Mouse (Mus musculus) kidney, postnatal 10 days (tissue): ENCODE data around the gene Srrm2.

Source experiments
- DNase-seq: peaks from one replicate; pipeline ENCODE4 v3.0.0; 2021; ENCODE audit warnings: mixed read lengths

Srrm2 gene

GRCm38 (mm10) chr17:23790269-23791078 lies at the start of gene Srrm2:
Gene Srrm2, plus strand, starts transcription at chr17:23790532.
- DNase-seq = peak; percentile 82

- DNase-seq = no peak
These were observed 49.7 kb upstream of the Srrm2 start, which contains the start of gene Paqr4 for GRCm38 (mm10) chr17:23740598-23741021. Gene Paqr4, minus strand, starts transcription at chr17:23740867.

DNA sequence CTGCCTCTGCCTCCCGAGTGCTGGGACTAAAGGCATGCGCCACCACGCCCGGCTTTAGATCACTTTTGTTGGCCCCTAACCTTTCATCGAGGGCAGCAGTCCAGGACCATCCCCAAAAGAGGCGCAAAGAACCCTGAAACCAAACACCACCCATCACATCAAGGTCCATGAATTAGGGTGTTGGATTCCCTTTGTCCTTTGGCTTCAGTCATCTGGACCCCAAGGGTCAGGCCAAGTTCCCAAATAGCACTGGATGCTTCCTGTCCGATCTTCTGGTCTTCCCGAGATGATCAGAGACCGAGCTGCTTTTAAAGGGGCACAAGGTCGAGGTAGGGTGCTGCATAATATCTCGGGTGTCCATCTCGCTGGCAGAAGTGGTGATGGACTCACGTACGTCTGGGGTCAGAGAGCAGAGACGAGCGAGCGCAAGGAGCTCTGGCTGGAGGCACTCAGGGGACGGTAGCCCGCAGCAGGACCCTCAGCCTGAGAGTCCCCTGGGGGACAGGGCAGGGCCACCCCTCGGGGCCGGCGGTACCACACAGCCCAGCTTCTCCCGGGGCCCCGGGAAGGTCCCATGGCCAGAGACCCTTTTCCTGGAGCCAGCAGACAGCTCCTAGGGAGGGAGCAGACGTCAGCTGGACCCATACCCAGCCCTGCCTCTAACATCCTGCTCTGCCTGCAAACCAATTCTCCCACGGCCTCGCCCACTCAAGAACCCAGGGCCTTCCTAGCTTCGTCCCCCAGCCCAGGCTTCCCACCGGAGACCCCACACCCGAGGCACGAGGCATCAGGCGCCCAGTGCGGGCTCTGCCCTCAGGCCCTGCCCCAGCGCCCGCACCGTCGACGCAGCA lies 48.7 kb upstream of the Srrm2 start:
- no peak for DNase-seq

DNA sequence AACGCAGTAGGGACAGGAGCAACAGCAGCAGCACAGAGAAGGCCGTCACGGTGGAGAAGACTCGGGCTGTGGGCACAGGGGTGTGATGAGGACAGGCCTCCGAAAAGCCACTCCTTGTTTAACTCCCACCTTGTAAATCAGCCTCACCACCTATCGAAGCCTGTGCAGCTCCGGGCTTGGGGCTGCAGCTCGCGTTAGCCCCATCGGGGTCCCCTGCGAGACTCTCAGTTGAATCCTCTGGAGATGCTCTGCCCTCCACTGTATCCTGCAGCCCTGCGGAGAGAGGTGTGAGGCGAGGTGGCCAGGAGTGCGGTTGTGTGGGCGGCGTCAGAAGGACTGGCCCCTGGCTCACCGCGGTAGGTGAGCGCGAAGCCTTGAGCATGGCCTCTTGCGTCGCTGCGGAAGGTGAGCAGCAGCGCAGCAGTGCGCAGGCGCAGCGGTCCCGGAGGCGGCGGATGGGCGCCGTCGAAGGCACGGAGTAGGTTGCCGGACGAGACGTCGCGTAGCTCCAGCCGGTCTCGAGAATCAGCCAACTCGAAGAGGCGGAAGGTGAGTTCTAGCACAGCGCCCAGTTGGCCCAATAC lies 48.0 kb upstream of the Srrm2 start:
- peak; percentile 55 for DNase-seq

- no peak for DNase-seq
These were observed 47.4 kb upstream of the Srrm2 start for GRCm38 (mm10) chr17:23742941-23743340.

GRCm38 (mm10) chr17:23744076-23744475 lies 46.3 kb upstream of the Srrm2 start:
- DNase-seq = no peak

DNA sequence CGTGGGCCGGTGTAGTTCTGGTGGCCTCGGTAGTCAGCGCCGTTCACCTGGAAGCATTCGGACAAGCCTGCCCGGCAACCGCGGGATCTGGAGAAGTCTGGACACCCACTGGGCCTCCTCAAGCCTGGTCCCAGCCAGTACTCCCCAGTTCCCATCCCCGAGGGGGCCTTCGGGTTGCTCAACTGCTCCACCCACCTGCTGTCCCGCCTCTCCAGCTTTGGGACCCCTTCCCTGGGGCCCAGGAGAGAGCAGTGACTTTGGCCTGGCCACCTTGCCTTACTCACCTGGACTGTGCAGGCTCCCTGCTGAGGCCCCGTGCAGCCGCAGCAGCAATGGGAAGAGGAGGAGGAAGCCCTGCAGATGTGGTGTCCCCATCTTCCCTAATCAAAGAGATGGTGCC lies 45.7 kb upstream of the Srrm2 start:
- no peak for DNase-seq

DNA sequence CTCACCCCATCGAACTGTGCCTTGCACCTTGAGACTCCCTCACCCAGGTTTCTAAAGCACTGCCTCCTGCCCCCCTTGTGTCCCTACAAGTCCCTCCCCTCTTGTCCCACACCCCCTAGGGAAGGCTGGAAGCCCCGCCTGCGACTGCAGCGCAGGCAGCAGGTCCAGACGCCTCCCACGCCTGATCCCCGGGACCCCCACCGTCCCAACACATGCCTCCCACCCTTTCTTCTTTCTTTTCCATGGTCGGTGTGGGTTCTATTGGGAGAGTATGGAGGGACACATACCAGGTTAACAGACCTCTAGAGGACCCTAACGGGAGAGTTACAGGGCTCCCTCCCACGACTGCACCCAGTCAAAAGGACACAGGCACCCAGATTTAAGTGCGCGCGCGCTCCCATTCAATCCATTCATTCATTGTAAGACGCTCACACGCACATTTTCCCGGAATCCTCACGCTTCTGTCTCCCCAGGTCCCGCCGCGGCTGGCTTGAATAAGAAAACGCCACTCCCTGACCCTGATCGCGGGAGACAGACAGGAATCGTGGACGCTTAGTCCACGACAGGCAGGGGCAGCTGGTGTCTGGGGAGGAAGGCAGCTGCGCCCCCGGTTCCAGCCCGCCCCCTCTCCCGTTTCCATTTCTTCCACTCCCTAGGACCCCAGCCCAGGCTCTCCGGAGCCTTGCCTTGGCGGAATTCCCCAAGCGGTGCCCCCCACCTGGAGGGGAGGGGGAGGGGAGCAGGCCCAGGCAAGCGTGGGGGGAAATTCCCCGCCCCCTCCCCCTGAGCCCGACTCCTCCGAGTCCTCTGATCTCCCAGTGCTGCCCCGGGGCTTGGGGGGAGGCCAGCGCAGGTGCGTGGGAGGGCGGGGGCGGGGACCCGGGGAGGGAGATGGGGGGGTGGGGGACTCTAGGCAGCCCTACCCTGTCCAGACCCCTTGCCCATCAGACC lies 44.8 kb upstream of the Srrm2 start, which contains the start of gene Kremen2:
Gene Kremen2 (minus strand): TSS at position 533 of the 951 bp plus-strand sequence.
- no peak for DNase-seq

GRCm38 (mm10) chr17:23746311-23746710 lies 44.0 kb upstream of the Srrm2 start:
- DNase-seq = no peak

DNA sequence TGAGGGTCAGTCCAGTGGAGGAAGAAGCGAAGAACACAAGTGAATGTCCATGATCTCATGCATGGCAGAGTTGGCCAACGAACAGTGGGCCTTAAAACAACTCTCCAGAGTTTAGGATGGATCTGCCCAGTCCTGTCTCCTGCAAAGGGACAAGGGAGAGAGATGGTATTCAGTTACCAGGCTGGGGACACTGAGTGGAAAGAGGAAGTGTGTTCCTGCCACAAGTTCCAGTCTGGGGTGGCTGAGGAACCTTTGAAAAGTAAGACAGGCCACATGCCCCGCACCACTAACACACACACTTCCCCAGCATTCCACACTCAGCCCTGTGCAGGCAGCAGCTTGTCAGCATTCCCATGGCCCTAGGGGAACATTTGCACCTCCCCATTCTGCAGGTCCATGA lies 43.6 kb upstream of the Srrm2 start:
- no peak for DNase-seq

GRCm38 (mm10) chr17:23747471-23747870 lies 42.9 kb upstream of the Srrm2 start:
- DNase-seq = no peak

- no peak for DNase-seq
These were observed 42.3 kb upstream of the Srrm2 start for GRCm38 (mm10) chr17:23748026-23748425.

DNA sequence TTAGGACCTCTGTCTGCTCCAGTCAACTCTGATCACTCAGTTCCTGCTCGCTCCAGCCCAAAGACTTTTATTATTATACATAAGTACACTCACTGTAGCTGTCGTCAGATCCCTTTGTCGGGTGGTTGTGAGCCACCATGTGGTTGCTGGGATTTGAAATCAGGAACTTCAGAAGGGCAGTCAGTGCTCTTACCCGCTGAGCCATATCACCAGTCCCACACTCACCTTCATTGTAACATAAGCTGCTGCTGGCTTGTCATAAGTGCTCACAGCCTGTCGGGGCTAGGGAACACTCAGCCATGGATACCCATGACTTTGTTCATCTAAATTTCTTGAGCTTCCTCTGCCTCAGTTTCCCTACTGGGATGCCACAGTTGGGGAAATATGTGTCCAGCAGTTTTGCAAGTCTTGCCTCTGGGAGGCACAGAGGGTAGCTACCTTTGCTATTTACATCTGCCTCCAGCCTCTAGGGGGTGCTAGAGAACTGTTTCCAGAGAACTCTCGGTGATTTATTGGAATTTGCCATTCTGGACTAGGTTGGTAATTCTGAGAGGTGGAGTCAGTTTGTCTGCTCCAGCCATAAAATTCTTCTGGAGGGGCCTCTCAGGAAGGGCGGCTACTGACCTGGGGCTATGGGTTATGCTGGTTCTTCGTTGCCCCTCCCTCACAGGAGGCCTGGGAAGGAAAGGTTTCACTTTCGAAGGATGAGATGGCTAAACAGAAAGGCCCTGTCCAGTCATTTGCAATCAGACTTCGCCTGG lies 41.5 kb upstream of the Srrm2 start:
- DNase-seq = peak; percentile 84

DNA sequence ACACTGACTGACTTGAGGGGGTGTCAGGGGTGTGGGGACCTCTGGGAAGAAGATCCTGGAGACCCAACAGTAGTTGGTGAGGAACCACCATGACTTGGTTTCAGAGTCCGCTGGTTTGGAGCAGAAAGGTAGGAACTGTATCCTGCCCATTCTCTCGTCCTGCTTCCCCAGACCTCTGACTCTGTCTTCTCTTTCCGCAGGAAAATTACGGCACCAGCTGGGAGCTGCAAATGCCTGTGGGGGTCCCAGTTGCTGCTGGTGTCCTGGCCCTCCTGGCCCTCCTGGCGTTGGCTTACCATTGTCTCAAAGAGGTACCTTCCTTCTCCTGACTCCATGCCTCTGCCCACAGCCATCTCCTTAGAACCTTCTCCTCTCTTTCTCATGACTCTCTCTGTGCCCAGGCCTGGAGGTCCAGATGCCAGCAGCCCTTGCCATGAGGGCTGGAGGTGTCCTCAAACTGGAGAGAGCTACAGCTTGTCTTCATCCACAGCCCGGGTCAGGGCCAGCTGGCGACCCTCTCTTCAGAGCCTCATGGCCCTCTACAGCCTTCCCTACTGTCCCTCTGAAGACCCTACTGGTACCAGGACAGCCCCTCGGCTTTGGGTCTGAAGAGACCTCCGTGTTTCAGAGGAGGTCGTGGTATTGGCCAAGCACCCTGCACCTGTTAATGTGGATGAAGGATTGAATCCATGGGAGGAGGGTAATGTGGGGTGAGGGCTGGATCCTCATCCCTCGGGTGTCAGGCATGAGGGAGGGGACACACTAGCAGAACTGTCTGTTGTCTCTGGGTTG lies 40.7 kb upstream of the Srrm2 start:
- no peak for DNase-seq

DNA sequence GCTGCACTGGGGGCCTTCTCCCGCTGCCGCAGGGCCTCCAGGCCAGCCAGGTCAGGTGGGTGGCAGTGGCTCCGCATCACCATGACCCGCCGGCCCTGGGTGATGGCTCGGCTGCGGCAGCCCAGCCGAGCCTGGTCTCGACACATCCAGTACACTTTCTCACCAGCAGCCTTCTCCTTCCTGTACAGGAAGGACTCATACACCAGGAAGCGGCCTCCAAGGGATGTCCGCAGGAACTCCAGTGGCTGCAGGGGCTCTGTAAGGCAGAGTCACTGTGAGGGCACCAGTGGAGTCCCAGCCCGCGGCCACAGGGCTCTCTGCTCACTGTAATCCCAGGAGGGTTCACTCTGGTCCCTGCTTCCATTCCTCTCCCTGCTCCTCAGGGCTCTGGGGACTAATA lies 34.6 kb upstream of the Srrm2 start:
- peak; percentile 68 for DNase-seq

GRCm38 (mm10) chr17:23757581-23757980 lies 32.8 kb upstream of the Srrm2 start:
- DNase-seq = no peak

DNA sequence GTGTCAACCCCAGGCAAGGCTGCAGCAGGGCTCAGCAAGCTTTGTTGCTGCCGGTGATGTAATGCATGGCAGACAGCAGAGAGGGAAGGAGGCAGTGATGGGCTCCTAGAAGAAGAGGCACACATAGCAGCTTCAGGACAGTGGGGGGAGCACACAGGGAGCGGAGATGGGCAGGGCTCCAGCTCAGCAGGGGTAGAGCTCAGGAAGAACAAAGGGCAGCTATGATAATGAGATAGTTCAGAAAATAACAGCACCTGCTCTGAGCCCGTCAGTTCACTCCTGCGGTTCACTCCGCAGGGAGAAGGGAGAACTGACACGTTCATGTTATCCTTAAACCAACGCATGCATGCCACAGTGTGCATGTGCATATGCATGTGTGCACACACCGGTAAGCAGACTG lies 31.5 kb upstream of the Srrm2 start:
- DNase-seq = no peak

DNA sequence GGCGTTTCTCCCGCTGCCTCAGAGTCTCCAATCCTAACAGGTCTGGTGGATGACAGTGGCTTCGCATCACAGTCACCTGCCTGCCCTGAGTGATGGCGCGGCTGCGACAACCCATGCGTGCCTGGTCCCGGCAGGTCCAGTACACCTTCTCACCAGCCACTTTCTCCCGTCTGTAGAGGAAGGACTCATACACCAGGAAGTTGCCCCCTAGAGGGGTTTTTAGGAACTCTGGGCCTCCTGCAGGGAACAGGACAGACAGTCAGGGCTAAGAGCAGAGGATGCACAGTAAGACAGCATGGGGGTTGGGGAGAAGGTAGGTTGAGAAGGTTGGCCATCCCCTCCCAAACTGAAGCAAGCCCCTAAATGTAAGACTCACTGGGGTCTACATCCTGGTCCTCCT lies 30.1 kb upstream of the Srrm2 start:
- DNase-seq = no peak

DNA sequence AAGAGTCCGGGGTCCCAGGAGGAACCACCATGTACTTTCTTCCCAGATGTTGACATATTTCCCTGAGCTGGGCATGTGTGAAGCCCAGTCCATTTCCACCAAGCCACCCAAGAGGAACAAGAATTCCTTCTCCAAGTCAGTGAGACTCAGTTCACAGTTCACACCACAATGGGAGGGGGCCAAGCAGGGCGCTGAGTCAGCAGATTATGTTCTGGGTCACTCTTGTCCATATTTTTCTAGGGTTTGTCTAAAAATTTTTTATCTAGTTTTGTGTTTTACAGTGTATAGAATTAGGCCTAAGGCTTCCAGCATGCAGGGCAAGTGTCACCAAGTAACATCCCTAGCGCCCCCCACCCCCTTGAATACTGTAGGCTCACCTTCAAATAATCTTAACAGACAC lies 29.2 kb upstream of the Srrm2 start:
- no peak for DNase-seq

DNA sequence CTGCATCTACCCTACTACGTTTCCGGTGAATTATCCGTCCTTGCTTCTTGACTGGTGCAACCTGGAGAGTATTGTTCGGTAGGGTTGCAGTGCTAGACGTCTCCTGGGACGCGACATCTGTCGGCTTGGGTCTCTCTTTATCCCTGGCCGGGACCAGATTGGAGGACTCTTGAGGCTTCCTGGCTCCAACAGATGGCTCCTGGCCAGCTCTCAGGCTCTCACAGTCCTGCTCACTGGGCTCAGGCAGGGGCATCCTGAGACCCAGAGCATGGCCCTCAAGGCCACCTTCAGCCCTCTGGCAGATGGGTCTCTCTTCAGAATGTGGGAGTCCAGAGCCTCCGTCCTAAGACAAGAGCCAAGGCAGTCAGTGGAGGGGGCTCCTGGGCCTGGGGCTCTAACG lies 27.4 kb upstream of the Srrm2 start:
- no peak for DNase-seq

DNA sequence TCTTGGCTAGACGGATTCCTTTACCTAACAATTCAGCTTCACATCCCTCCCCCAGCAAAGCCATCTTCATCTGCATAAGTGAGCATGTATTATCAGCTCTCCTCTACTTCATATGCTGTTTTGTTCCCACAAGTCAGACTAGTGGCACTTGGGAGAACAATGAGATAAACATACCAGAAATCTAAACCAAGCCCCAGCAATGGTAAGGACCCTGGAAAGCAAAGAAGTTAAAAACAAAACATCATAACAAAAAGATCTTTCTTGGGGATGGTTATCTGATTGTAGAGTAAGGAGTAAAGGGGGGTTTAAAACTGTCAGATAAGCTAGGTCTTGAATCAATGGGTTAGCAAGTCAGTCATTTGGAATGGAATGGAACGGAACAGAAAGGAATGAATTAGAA lies 19.8 kb upstream of the Srrm2 start:
- DNase-seq = no peak
